In genomic region chr6:55210423-55211365, GRCm38 (mm10) we compare ENCODE assay signal across 15 mouse cellular contexts. TPM values are rescaled to one million over a fixed set of nuclear protein-coding genes. Genes with fewer than 3 reads are reported as not detected.
A peak's percentile ranks its signal among the peaks of the same experiment; 100 is the strongest.
DNase-seq lines count a peak whose midpoint lies in the region; ATAC-seq and TF ChIP-seq lines count a peak whose summit lies in the region.
"Had no signal": no experiment of that assay in that cellular context is flagged by ENCODE, and none has a peak within 500 bp of the region (broad histone marks: within the 10 kb centered on the region; RNA-seq: fewer than 3 reads in every experiment).

No protein-coding gene starts in this region.

- H3K9ac ChIP-seq in heart, adult 2 months (ENCODE audit: low read depth, low read length) = no peak overlapping the region
- H3K9ac ChIP-seq in limb, embryonic 15.5 days = no peak overlapping the region
- H3K9ac ChIP-seq: forebrain, embryonic 15.5 days had no signal

- no peaks in the 10 kb centered on the region for H3K36me3 ChIP-seq in heart, adult 2 months (ENCODE audit: control insufficient read depth, insufficient read depth, low read length)
- peaks cover 9% of the 10 kb centered on the region; the same call in 1 of the 2 replicates for H3K36me3 ChIP-seq in limb, embryonic 15.5 days

- no peak for ATAC-seq in limb, embryonic 15.5 days (ENCODE audit: insufficient number of reproducible peaks, low FRiP score, low TSS enrichment, low read depth)
- ATAC-seq: forebrain, embryonic 15.5 days; midbrain, embryonic 16.5 days had no signal

- no peak for TF ChIP-seq EP300 in heart, adult 2 months (IDR thresholded peaks at IDR 0.05; ENCODE audit: insufficient read depth, low read depth, low read length)

- no peak overlapping the region for H3K4me3 ChIP-seq in heart, adult 2 months
- no peak overlapping the region for H3K4me3 ChIP-seq in limb, embryonic 15.5 days
- H3K4me3 ChIP-seq: forebrain, embryonic 15.5 days had no signal

- no peak overlapping the region for H3K4me2 ChIP-seq in limb, embryonic 15.5 days
- H3K4me2 ChIP-seq: forebrain, embryonic 15.5 days had no signal

- peaks cover 4% of the 10 kb centered on the region for H3K4me1 ChIP-seq in heart, adult 2 months (ENCODE audit: control insufficient read depth, insufficient read depth, low read length)
- peaks cover 18% of the 10 kb centered on the region for H3K4me1 ChIP-seq in limb, embryonic 15.5 days
- H3K4me1 ChIP-seq: forebrain, embryonic 15.5 days had no signal

- DNase-seq in embryo, embryonic 10 days (ENCODE audit: low spot score) = peak; percentile 21
- DNase-seq in embryo, embryonic 9.5 days (ENCODE audit: extremely low spot score) = no peak
- peak; percentile 27 for DNase-seq in 3T3-L1 (ENCODE audit: low read depth, low spot score)
- peak in 1 of 2 experiments; percentile 51 for DNase-seq in heart, adult 2 months
- DNase-seq in thymus, postnatal 14 days = no peak
- DNase-seq in right cerebral cortex, postnatal 25 days = no peak
- DNase-seq in adrenal gland, adult (ENCODE audit: inconsistent age in 2 of 2, low spot score in 1 of 2) = no peak
- DNase-seq: adrenal gland, postnatal 25 days; cerebellum, adult 8-10 months; kidney, postnatal 36 days; liver; thymus, postnatal 36 days had no signal

- H3K79me2 ChIP-seq in heart, adult 2 months (replicated peaks; ENCODE audit: control insufficient read depth, insufficient read depth, low read length) = no peaks in the 10 kb centered on the region

- H3K27me3 ChIP-seq in heart, adult 2 months (ENCODE audit: control insufficient read depth, insufficient read depth, low read length) = no peaks in the 10 kb centered on the region
- no peaks in the 10 kb centered on the region for H3K27me3 ChIP-seq in limb, embryonic 15.5 days
- H3K27me3 ChIP-seq: forebrain, embryonic 15.5 days had no signal

- intact Hi-C loops in heart, adult 2 months (cut with DNase I) = no loop called here

- TF ChIP-seq CTCF in heart, adult 2 months (IDR thresholded peaks at IDR 0.05) = no peak

- no peak for TF ChIP-seq POLR2A in heart, adult 2 months (IDR thresholded peaks at IDR 0.05; ENCODE audit: insufficient read depth, low read depth, low read length)

- WGBS in heart, adult 2 months = 57% methylated on average over 15 of the region's 15 CpGs
- WGBS in limb, embryonic 15.5 days = 34% methylated on average over 15 of the region's 15 CpGs

- H3K9me3 ChIP-seq in limb, embryonic 15.5 days = no peaks in the 10 kb centered on the region
- H3K9me3 ChIP-seq: forebrain, embryonic 15.5 days had no signal

- H3K27ac ChIP-seq in heart, adult 2 months = peak overlapping the region; percentile 48
- peak overlapping the region; percentile 28; the same call in 1 of the 2 replicates for H3K27ac ChIP-seq in limb, embryonic 15.5 days
- H3K27ac ChIP-seq: forebrain, embryonic 15.5 days had no signal

RNA-seq across cellular contexts. Expression of gene Mindy4, which starts 7.5 kb away (rescaled TPM):
- 1 to 10 TPM; 5.0 to 5.2 TPM for total RNA-seq in heart, adult 2 months (2021)
- polyA plus RNA-seq in heart, adult 2 months (2012; rRNA removed) = 4.3 and 7.4 TPM in 2 replicates
- 15.0 and 15.2 TPM in 2 replicates for polyA plus RNA-seq in limb, embryonic 15.5 days (2015; fragmentation: Nextera tagmentation; extraction: Ambion mirVana)

RNA-seq across cellular contexts. Expression of gene Inmt, which starts 35.9 kb away (rescaled TPM):
- 10 to 100 TPM; 19.9 to 72.0 TPM for total RNA-seq in heart, adult 2 months (2021)
- 9.7 and 19.2 TPM in 2 replicates for polyA plus RNA-seq in heart, adult 2 months (2012; rRNA removed)
- 0.18 and 0.38 TPM in 2 replicates for polyA plus RNA-seq in limb, embryonic 15.5 days (2015; fragmentation: Nextera tagmentation; extraction: Ambion mirVana)
- polyA plus RNA-seq: forebrain, embryonic 15.5 days; midbrain, embryonic 16.5 days had no signal

Comparison
In these comparisons a context has a peak if more than half of its experiments do, and no peak if none do; other contexts are left out.
1. DNase-seq: peak in embryo, embryonic 10 days (single experiment) and 3T3-L1 (single experiment); none in embryo, embryonic 9.5 days (single experiment), thymus, postnatal 14 days (single experiment), right cerebral cortex, postnatal 25 days (single experiment) and adrenal gland, adult (0 of 2).